Mouse (Mus musculus): ENCODE results near the gene Ddx46. TPM values are rescaled to one million over a fixed set of nuclear protein-coding genes. Genes with fewer than 3 reads are reported as not detected.

Gene Ddx46
- polyA plus RNA-seq, 1 experiment from 2014 or later, result 32.1 TPM

DNA sequence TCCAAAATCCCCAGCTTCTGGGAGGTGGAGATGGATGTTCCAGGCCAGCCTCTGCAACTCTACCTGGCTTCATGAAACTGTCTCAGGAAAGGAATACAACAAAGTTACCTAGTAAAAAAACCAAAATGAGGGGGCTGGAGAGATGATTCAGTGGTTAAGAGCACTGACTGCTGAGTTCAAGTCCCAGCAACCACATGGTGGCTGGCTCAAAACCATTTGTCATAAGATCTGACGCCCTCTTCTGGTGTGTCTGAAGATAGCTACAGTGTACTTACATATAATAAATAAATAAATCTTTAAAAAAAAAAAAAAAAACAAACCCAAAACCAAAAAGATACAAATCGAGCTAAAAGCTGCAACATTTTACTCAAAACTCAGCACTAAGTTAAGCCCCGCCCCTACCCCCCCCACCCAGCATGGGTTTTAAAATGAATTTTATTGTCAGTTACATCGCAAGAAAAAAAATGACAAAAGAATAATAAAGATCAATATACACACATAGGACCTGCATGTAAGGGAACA, 91.8 kb downstream of the Ddx46 start:
- Histone ChIP-seq H3K27me3 (ENCODE audit: control insufficient read depth, insufficient read depth, low read length) (no peaks in the 10 kb centered on the region), H3K4me2 (ENCODE audit: low read length) (peak overlapping the region; percentile 53), H3K9me3 (ENCODE audit: control insufficient read depth, low read length) (no peaks in the 10 kb centered on the region), H3K4me3 (replicated peaks; ENCODE audit: low read depth, low read length) (peak overlapping the region; percentile 52), H3K4me1 (ENCODE audit: control insufficient read depth, insufficient read depth, low read length) (no peaks in the 10 kb centered on the region), H3K9ac (replicated peaks; ENCODE audit: low read length) (peak overlapping the region; percentile 56), H3K27ac (replicated peaks; ENCODE audit: low read depth, low read length) (peak overlapping the region; percentile 95), H3K36me3 (ENCODE audit: control insufficient read depth, insufficient read depth, low read length) (peaks cover 37% of the 10 kb centered on the region)
- 4% methylated on average over 4 of the region's 4 CpGs for WGBS
- ATAC-seq (ENCODE audit: low FRiP score, low TSS enrichment) (no peak), DNase-seq (peak; percentile 49)

- DNase-seq (peak; percentile 89), ATAC-seq (ENCODE audit: low FRiP score, low TSS enrichment) (peak; percentile 89)
- H3K36me3 ChIP-seq (ENCODE audit: control insufficient read depth, insufficient read depth, low read length), result peaks cover 32% of the 10 kb centered on the region
- H3K27me3 ChIP-seq (ENCODE audit: control insufficient read depth, insufficient read depth, low read length), result no peaks in the 10 kb centered on the region
- peak within 1 kb of the TSS; percentile 52 for H3K4me3 ChIP-seq (replicated peaks; ENCODE audit: low read depth, low read length)
- peak within 1 kb of the TSS; percentile 56 for H3K9ac ChIP-seq (replicated peaks; ENCODE audit: low read length)
- under 1% methylated on average over 63 of the region's 73 CpGs for WGBS
- H3K4me2 ChIP-seq (ENCODE audit: low read length), result peak within 1 kb of the TSS; percentile 53
- no peaks in the 10 kb centered on the region for H3K4me1 ChIP-seq (ENCODE audit: control insufficient read depth, insufficient read depth, low read length)
- peak within 1 kb of the TSS; percentile 95 for H3K27ac ChIP-seq (replicated peaks; ENCODE audit: low read depth, low read length)
- H3K9me3 ChIP-seq (ENCODE audit: control insufficient read depth, low read length), result no peaks in the 10 kb centered on the region
Observed at GRCm38 (mm10) chr13:55727120-55727838, 92.5 kb downstream of the Ddx46 start, which contains the start of gene Pcbd2. TSS of gene Pcbd2 (plus strand) at chr13:55727368.

DNA sequence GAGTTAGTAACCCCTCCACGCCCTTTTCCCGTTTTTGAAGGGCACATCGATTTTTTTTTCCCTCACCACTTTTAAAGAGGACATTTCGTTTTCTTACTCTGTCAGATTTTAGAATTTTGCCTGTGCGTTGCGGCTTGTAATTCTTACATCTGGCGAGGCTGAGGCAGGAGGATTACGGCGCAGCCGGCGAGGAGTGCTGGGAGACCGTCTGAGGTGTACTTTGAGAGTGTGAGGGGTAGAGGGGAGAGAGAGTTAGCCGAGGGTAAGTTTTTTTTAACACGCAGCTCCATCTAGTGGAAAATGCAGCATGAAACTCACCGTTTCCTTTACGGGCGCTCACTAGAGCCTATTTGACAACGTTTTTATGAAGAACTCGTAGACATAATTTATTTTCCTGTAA, 93.0 kb downstream of the Ddx46 start:
- H3K9ac ChIP-seq (replicated peaks; ENCODE audit: low read length), result peak overlapping the region; percentile 56
- peak overlapping the region; percentile 52 for H3K4me3 ChIP-seq (replicated peaks; ENCODE audit: low read depth, low read length)
- peak overlapping the region; percentile 53 for H3K4me2 ChIP-seq (ENCODE audit: low read length)
- H3K27ac ChIP-seq (replicated peaks; ENCODE audit: low read depth, low read length), result peak overlapping the region; percentile 95; the same call in 1 of the 2 replicates
- no peaks in the 10 kb centered on the region for H3K4me1 ChIP-seq (ENCODE audit: control insufficient read depth, insufficient read depth, low read length)
- H3K27me3 ChIP-seq (ENCODE audit: control insufficient read depth, insufficient read depth, low read length), result no peaks in the 10 kb centered on the region
- ATAC-seq (ENCODE audit: low FRiP score, low TSS enrichment) (peak; percentile 63; the same call in 1 of the 2 replicates), DNase-seq (peak; percentile 85)
- H3K9me3 ChIP-seq (ENCODE audit: control insufficient read depth, low read length), result no peaks in the 10 kb centered on the region
- WGBS, result 5% methylated on average over 19 of the region's 19 CpGs
- peaks cover 32% of the 10 kb centered on the region for H3K36me3 ChIP-seq (ENCODE audit: control insufficient read depth, insufficient read depth, low read length)

GRCm38 (mm10) chr13:55730716-55731115, 95.9 kb downstream of the Ddx46 start:
- Histone ChIP-seq H3K27me3 (ENCODE audit: control insufficient read depth, insufficient read depth, low read length) (no peaks in the 10 kb centered on the region), H3K4me2 (ENCODE audit: low read length) (no peak overlapping the region), H3K9me3 (ENCODE audit: control insufficient read depth, low read length) (no peaks in the 10 kb centered on the region), H3K4me3 (replicated peaks; ENCODE audit: low read depth, low read length) (no peak overlapping the region), H3K4me1 (ENCODE audit: control insufficient read depth, insufficient read depth, low read length) (no peaks in the 10 kb centered on the region), H3K9ac (replicated peaks; ENCODE audit: low read length) (no peak overlapping the region), H3K36me3 (ENCODE audit: control insufficient read depth, insufficient read depth, low read length) (0 out of 2 replicates have a peak, but pooled peaks cover 7% of the 10 kb centered on the region), H3K27ac (replicated peaks; ENCODE audit: low read depth, low read length) (no peak overlapping the region)
- ATAC-seq (ENCODE audit: low FRiP score, low TSS enrichment) (no peak), DNase-seq (no peak)
- 93% methylated on average over 7 of the region's 7 CpGs for WGBS

Other genes with a start within 250 kb of the Ddx46 start
- not detected in 2 replicates for gene Slc34a1, start 236.8 kb upstream of the Ddx46 start, polyA plus RNA-seq (2014; fragmentation: Nextera tagmentation; extraction: Ambion mirVana)
- 0.59 TPM in 1 of 2 replicates, not detected in the other for gene Pfn3, start 219.8 kb upstream of the Ddx46 start, polyA plus RNA-seq (2014; fragmentation: Nextera tagmentation; extraction: Ambion mirVana)
- not detected in 2 replicates for gene F12, start 208.2 kb upstream of the Ddx46 start, polyA plus RNA-seq (2014; fragmentation: Nextera tagmentation; extraction: Ambion mirVana)
- 41.8 and 44.0 TPM in 2 replicates for gene Grk6, start 190.0 kb upstream of the Ddx46 start, polyA plus RNA-seq (2014; fragmentation: Nextera tagmentation; extraction: Ambion mirVana)
- 7.0 and 34.3 TPM in 2 replicates for gene Prr7, start 170.8 kb upstream of the Ddx46 start, polyA plus RNA-seq (2014; fragmentation: Nextera tagmentation; extraction: Ambion mirVana)
- gene Dbn1, start 146.9 kb upstream of the Ddx46 start, polyA plus RNA-seq (2014; fragmentation: Nextera tagmentation; extraction: Ambion mirVana), result 509 and 557 TPM in 2 replicates
- gene Pdlim7, start 121.4 kb upstream of the Ddx46 start, polyA plus RNA-seq (2014; fragmentation: Nextera tagmentation; extraction: Ambion mirVana), result 126 and 154 TPM in 2 replicates
- 3.4 and 4.0 TPM in 2 replicates for gene Dok3, start 105.7 kb upstream of the Ddx46 start, polyA plus RNA-seq (2014; fragmentation: Nextera tagmentation; extraction: Ambion mirVana)
- gene Ddx41, start 98.4 kb upstream of the Ddx46 start, polyA plus RNA-seq (2014; fragmentation: Nextera tagmentation; extraction: Ambion mirVana), result 56.2 and 57.6 TPM in 2 replicates
- gene Fam193b, start 63.9 kb upstream of the Ddx46 start, polyA plus RNA-seq (2014; fragmentation: Nextera tagmentation; extraction: Ambion mirVana), result 50.0 and 57.6 TPM in 2 replicates
- gene Tmed9, start 61.3 kb upstream of the Ddx46 start, polyA plus RNA-seq (2014; fragmentation: Nextera tagmentation; extraction: Ambion mirVana), result 61.3 and 126 TPM in 2 replicates
- 24.5 and 28.8 TPM in 2 replicates for gene B4galt7, start 35.1 kb upstream of the Ddx46 start, polyA plus RNA-seq (2014; fragmentation: Nextera tagmentation; extraction: Ambion mirVana)
- gene Caml, start 12.0 kb upstream of the Ddx46 start, polyA plus RNA-seq (2014; fragmentation: Nextera tagmentation; extraction: Ambion mirVana), result 99.3 and 104 TPM in 2 replicates
- gene B230219D22Rik, start 58.1 kb downstream of the Ddx46 start, polyA plus RNA-seq (2014; fragmentation: Nextera tagmentation; extraction: Ambion mirVana), result 78.7 and 98.2 TPM in 2 replicates
- gene Txndc15, start 79.6 kb downstream of the Ddx46 start, polyA plus RNA-seq (2014; fragmentation: Nextera tagmentation; extraction: Ambion mirVana), result 134 and 143 TPM in 2 replicates
- 15.4 and 21.2 TPM in 2 replicates for gene Pcbd2, start 92.3 kb downstream of the Ddx46 start, polyA plus RNA-seq (2014; fragmentation: Nextera tagmentation; extraction: Ambion mirVana)
- not detected in 2 replicates for gene Catsper3, start 149.5 kb downstream of the Ddx46 start, polyA plus RNA-seq (2014; fragmentation: Nextera tagmentation; extraction: Ambion mirVana)
- gene Pitx1, start 201.2 kb downstream of the Ddx46 start, polyA plus RNA-seq (2014; fragmentation: Nextera tagmentation; extraction: Ambion mirVana), result 3.2 and 3.3 TPM in 2 replicates

Data from midbrain, embryonic 14.5 days (tissue).